Mouse (Mus musculus) adrenal gland, adult 18-20 months (tissue): ENCODE measurements at regions not wholly inside any gene's neighbourhood (a gene's known extent, or its start where the extent isn't known, plus 50 kb on each side); places are given as distances from the start of the nearest gene placed in this dataset.

ENCODE experiments used
- DNase-seq, 2 experiments: peaks; one replicate each; pipeline ENCODE4 v3.0.0; 2021 to 2022; ENCODE audit warnings: low spot score in 2 of 2

DNA sequence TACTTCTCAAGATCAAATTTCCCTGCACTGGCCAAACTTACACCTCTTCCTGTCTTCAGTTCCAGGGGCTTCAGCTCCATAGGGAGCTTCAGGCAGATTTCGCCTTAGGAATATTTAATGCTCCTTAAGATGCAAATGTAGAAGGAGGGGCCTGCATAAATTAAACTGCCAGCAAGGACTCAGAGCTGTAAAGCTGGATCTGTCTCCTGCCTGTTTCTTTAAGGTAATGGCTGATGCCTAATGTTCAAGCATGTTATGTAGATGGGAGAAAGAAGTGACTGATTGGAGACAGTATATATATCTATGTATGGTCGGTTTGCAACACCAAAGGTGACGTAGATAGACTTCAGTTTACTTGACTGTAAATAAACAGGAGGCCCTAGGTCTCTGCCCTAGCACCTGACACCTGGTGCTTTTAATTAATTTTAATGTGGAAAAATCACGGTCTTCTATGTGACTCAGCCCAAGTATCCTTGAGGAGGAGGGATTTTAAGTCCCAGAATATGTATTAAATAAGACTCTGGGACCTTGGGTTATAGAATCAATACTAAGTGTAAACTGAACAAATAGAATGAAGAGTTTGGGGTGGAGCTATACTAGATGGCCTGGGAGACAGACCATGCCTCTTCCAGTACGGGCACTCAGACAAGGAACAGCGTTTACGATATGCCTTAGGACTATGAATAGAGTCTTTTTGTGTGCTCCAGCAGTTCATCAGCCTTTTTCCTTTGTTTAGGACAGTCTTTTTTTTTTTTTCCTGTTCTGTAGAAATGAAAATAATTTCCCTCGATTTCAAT is 651.7 kb upstream of the Lmcd1 start:
- DNase-seq, result no peak

DNA sequence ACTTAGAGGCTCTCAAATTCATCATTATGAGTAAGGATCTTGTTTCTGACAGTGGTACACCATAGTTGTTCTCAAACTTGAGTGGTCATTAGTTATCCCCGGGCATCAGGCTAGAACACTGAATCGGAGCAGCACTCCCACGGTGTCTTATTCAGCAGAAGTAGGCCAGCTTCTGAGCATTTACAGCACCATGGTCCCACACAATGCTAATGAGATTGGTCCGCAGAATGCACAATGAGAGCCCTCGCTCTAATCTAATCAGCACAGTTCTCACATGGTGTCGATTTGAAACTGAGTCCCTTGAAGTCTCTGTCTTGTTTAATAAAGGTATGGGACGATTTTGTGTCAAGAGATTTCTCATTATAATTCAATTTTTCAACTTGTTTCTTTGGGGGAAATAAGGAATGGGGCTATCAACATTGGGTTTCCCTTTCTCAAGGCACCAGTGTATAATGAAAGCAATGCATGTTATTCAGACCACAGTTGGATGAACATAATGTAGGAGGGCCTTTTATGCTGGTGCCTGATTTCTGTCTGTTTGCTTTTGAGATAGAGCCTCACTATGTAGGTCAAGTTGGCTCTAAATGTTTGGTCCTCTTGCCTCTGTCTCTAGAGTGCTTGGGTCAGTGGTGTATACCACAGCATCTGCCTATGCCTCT is 650.9 kb upstream of the Lmcd1 start:
- DNase-seq, result no peak

DNA sequence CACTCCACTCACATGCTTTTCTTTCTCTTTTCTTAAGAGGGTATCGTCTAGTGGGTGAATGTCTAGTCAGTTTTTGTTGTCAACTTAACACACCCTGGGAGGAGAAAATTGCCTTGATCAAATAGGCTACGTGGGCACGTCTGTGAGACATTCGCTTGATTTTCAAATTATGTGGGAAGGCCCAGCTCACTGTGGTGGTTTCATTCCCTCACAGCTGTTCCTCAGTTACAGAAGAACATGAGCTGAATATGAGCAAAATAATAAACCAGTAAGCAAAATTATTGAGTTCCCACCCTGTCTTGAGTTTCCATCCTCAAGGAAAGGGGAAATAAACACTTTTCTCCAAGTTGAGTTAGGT is 650.4 kb upstream of the Lmcd1 start:
- DNase-seq, result no peak

DNA sequence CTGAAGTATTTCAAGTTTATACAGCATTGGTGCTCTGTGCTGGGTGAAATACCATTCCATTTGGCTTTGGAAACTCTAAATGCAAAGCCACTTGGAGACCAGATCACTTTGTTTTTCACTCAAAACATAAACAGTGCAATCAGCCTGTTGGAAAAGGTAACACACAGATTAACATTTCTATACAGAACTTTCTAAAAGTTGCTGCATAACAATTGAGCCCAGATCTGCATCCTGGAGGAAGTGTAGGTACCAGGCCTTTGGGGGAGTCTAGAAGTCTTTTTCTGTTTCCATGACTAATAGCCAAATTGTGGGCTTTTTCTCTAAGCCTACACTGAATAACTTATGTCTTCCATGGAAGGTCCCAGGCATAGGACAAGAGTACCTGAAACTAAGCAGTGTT is 648.1 kb upstream of the Lmcd1 start:
- no peak for DNase-seq

DNA sequence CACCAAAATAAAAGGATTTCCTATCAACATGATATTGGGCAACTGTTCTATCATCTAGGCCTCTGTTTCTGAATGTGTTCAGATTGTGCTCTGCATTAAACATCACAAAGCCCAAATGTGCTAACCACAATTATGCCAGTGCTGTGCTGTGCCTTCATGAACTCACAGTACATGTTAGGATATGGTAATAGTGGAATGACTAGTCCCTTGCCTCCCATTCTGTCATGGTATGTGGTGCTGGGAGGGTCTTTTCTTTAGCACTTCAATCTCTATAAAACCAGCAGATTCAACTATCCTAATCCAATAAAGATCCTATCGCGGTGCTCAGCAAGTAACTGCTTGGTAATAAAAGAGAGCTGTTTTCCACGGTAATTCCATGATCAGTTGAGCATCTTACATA is 620.8 kb upstream of the Lmcd1 start:
- no peak for DNase-seq

DNA sequence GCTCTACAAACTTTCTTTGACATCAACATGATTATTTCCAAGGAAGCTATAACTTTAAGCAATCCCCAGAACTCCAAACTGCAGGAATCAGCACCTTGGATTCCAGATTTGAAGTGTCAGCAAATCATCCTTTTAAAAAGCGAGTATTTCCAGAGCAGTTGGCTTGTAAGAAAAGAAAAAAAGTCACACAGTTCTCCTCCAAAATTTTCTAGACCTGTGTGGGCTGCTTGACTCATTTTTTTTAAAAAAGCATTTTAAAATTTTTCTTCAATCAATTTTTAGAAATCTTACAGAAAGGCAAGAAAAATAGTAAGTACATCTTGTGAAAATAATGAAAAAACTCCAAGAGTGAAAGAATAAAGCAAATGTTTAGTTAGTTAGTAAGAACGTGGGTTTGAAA is 613.6 kb upstream of the Lmcd1 start:
- no peak for DNase-seq

DNA sequence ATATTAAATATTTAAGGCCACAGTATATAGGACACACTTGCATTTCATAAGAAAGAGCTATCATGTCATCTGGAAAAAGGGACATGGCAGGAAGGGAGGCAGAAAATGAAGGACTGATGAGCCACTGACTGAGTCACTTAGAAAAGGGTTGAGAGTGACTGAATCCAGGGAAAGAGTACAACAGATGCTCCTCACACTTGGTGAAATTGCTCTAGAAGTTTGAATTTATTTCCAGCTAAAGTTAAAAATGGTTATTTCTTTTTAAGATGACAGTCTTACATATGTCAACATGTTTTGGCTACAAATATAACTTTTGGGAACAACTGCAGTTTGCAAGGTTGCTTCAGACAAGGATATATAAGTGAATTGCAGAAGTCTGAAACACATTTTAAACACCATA is 609.0 kb upstream of the Lmcd1 start:
- DNase-seq, result no peak

DNA sequence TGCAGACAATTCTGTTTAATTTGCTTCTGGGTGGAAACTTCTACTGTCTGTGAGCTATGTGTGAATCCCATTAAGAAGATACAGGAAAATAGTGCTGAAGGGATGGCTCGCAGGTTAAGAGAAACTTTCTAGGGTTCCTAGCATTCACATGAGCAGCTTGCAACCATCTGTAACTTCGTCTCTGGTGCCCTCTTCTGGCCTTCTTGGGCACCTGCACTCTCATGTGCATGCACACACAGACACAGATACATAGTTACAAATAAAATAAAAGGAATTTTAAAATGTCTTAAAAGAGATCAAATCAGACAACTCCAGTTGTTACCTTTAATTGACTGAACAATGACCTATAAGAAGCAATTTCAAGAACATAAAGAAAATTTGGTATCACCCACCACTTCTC is 588.6 kb upstream of the Lmcd1 start:
- no peak for DNase-seq

DNA sequence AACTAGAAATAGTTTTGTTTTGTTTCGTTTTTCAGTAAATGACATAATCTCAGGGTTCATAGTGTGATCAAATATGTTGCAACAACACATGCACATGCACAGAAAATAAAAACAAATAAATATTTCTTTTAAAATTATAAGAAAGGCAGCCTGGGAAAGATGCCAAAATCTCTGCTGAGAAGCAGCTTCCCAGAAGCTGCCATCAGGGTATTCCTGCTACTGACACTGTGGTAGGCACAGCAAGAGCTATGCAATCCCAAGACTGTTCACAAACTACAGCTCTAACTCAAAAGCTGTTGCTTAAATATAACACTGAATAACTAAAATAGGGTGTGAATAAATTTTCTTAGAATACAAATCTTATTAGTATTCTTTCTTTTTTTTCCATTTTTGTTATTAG is 570.7 kb upstream of the Lmcd1 start:
- no peak for DNase-seq

DNA sequence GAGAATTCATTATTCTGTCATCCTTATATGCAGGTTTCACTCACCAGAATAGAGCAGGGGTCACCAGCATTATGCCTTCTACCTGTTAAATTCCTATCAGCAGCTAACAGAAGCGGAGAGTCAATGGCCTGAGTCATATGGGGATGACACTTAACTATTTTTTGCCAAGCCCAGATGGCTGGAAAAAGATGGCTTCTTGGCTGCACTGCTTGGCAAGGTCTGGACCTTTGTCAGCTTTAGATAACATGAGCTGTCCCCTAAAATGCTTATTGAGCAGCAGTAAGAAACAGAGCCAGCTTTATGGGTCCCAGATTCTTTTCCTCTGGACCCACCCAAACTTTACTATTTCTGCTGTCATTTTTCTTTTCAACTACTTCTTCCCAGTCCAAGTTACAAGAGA is 565.3 kb upstream of the Lmcd1 start:
- DNase-seq, result no peak

DNA sequence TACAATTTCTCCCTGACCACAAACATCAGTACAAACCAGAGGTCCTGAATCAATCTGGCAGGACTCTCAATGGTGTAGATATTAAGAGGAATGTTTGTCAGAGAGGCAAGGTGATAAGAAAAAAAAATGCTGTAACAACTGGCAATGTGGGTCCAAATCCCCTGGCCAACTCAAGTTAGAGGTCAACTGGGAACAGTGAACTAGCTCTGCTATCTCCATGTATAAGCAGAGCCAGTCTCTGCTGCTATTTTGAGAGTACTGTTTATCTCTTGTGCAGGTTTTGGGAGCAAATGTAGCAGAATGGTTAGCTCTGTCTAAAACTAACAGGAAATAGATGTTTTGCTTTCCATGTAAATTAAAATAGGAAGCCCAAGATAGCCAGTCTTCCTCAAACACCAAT is 547.6 kb upstream of the Lmcd1 start:
- no peak for DNase-seq

DNA sequence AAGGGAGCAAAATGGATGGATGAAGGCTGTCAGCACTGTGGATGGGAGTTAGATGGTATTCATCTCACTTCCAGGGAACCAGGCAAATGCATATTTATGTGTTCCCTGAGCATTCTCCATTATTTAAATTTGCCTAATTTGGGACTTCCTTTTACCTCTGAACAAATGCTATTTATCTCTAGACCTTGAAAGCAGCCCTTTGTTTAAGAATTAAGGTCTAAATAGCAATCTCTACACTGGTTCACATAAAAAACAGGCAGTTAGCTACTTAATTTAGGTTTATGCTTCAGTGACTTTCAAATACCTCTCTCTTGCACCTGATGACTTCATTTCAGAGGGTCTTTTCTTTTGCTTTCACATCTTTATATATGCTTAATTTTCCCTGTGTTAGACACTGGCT is 543.2 kb upstream of the Lmcd1 start:
- no peak for DNase-seq

DNA sequence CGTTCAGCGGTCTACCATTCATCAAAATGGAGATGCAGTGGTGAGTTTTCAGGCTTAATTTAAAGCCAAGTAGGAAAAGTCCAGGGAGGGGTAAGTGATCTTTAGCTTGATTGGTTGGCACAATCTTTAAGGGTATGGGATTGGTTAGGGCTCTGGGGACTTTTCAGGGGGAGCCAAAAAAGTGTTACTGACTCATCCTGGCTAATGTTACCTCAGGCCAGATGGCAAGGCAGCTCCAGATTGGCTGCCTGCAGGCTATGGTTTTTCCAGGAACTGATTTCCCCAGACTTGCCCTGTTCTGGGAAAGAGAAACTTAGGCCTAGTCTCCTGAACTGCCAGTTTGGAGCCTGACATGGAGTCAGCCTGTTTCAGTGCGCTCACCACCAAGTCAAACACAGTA is 539.6 kb upstream of the Lmcd1 start:
- no peak for DNase-seq

DNA sequence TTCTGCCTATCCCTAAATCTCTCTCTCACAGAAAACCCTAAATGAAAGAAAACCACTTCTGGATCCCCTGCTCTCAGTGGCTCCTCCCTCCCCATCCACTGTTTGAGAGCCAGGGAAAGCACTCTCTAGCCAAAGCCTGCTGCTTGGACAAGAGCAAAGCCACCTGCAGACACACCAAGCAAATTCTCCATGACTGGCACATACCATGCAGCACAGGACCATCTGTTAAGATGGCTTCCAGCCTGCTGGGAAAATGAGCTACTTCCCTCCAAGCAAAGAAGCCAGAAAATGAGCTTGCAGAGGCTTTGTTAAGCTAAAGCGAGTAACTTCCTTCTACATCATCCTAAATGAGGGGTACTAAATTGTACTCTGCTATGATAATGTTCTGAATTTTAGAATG is 534.6 kb upstream of the Lmcd1 start:
- DNase-seq, result no peak

DNA sequence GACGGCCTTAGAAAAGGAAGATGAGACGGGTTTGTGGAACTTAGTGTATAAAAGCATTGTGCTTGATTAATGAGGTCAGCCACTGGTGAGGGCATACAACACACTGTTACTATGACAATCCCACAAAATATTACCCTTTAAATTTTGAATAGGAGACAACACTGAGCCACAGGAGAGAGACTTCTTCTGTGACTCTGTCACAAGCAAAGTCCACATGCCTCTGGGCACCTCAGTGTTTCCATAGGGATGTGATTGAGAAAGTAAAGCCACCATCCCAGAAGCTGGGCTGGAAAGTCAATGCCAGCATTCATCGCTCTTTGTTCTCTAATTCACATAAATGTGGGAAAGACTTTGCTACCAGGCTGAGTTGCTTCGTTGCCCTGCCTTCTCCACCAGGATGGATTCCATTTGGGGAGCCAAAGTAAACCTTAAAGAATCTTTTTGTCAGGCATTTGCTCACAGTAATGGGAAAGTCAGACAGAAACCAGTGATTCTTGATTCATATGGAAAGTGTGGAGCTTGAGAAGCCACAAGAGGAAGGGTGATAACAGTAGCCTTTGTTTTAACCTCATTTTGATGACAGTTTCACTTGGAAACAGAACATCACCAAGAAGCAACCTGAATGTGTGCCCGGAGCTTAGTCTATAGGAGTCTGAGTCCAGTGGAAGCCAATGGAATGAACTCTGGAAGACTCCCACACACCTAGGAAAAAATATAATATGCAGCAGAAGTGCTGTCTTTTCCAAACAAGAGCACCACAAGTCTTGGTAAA is 491.7 kb upstream of the Lmcd1 start:
- DNase-seq, result no peak

DNA sequence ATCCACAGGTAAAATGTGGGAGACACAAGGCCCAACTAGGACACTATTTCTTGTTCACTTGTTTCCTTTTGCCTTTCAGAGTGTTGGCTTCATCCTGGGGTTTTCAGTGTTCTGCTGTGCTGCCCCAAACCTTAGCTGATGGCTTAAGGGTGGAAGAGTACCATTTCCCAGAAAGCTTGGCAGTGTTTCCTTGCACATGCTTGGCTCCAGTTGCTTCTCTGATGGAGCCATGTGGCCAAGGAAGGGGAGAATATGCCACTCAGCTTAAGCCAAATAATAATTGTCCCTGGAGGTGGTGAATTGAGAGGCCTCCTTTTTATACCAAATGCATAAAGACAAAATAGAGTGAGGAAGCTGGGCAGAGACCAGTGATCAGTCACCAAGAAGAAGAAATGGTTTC is 464.9 kb upstream of the Lmcd1 start:
- DNase-seq, result no peak

DNA sequence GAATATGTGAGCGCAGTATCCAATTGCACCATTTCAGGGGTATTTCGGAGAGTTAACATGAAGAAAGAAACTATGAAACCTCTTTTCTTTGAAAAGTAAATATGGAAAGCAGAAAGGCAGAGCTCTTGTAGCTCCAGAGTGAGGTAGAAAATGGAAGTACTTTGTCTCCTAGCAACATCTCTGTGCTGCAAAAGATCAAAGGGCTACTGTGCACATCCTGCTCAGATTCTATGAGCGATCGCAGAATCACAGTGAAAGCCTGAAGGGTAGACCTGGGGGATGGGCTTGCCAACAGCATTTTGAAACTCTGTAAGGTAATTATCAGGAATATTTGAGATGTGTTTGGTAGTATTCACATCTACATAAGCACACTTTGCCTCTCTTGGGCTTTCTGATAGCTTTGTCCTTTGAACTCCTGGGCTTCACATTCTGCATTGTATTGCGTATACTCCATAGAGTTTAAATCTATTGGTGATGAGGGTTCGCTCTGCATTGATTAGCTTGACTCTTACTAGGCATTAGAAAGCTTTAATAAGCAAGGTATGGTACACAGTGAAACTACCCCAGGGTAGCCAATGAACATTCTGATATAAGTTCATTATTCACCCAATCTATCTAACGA is 459.5 kb upstream of the Lmcd1 start:
- no peak for DNase-seq

DNA sequence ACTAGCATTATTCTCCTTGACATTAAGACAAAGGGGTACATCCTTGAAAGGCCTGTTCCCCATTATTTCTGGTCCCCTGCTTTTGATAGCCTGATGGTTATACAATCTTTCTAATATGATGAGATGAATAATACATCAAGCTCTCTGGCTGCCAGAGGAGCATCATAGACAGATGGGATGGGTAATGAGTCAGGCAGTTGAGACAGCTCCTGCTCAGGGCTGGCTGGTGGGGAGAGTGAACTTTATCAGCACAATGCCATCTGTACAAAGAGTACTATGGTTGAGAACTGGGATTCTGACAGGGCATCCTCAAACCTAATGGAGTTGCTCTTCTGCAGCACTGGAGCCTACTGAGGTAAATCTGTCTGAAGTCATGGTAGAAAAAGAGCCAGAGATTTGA is 458.4 kb upstream of the Lmcd1 start:
- no peak for DNase-seq

DNA sequence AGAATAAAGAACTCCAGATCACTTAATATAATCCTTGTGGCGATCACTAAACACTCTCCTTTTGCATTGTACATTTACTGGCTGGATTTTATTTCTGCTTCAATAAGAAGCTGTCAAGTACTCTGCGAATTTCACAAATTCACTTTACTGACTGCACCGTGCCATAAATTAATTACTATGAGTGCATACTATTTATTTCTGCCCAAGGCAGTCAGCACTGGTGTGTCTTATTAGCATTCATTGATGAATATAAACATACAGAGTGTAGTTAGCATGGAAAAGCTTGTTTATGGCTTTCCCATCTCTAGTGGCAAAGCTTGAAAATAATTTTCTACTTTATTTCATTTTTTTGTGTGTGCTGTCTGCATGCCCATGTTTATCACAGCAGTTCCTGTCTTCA is 453.3 kb upstream of the Lmcd1 start:
- DNase-seq, result no peak

DNA sequence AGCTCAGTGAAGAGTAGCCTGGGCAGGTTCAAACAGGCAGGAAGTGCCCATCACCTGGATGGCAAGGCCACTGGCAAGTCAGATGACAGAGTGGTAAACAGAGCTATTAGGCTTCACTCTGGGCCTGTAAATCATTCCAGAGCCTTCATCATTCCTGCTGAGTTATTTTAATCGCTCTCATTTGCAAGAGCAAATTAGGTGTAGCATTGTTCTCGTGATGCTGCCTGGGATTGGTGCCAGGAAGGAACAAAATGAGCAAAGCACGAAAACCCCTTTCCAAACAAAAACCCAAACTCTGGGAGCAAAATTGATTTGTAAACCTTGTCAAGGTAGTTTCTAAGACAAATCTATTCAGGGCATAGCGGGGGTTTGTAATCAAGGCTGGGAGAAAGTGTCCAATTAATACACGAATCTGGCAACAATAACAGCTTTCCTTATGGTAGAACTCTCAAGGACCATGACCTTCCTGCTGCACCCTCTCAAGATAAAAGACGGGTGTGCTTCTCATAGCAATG is 429.2 kb upstream of the Lmcd1 start:
- no peak for DNase-seq

DNA sequence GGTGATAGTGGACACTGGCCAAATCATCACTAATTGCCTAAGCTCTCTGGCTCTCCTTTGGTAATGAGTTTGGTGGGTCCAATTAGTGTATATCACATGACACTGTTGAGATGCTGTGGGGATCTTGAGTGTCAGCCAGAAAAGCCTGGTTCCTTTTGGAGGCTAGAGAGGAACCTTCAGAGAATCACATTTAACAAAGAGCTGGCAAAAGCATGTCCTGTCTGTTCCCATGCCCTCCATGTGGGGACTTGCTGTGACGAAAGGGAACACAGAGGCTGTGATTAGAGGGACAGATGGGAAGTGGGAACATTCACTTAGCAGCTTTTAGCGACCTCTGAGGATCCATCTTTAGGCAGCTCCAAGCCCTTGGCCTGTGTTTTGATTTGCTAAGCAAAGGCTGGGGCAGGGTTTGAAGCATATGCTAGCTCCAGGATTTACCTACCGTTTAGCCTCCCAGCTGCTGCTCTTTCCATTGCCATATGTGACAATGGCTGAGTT is 407.4 kb upstream of the Lmcd1 start:
- no peak for DNase-seq

DNA sequence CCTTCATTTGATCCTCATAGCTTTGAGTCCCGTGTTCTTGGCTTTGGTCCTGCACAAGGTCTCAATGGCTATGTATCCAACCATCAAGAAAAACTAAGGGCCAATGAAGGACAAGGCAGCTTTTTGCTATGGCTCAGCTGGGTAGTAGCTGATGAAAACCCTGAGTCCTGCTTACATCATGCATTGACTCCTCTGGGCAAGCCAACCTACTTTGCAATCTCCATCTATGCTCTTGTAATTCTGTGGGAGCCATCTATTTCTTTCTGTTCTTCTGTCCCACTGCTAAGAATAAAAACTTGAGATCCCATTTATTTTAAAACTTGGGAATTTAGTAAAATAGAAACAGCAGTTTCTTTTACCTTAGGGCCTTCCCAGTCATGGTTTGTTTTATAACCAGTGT is 391.0 kb upstream of the Lmcd1 start:
- DNase-seq, result no peak
